In the genomic region with DNA sequence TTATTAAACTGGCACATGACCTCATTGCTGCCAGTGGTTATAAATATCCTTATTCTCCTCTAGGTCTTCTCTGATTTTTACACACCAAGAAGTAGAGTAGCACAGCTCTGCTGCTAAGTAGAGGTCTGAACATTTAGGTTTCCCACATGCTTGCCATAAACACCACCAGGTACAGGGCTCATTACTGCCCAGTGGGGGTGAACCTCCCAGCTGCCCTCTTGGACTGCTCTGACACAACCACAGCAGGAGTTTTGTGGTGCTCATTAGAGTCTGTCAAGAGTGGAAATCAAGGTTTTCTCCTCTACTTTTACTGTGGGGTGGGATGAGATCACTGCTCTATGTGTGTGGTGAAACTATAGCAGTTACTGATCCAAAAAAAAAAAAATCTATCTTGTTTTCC, we compare ENCODE assay signal across 22 mouse cellular contexts.
"Had no signal": no experiment of that assay in that cellular context is flagged by ENCODE, and none has a peak within 500 bp of the region (broad histone marks: within the 10 kb centered on the region; RNA-seq: fewer than 3 reads in every experiment).

No protein-coding gene starts in this region.

- ATAC-seq: liver, postnatal 0 days; lung, postnatal 0 days; midbrain, embryonic 13.5 days; midbrain, embryonic 16.5 days had no signal

- H3K9ac ChIP-seq: liver, embryonic 14.5 days; liver, postnatal 0 days; lung, embryonic 14.5 days; midbrain, embryonic 13.5 days; neural tube, embryonic 13.5 days; stomach, embryonic 15.5 days had no signal

- H3K4me3 ChIP-seq: left cerebral cortex, adult 2 months; megakaryocyte, embryonic 14.5 days; midbrain, embryonic 10.5 days; midbrain, embryonic 13.5 days; myocyte; neural tube, embryonic 13.5 days; stomach, embryonic 15.5 days had no signal

- H3K27ac ChIP-seq: left cerebral cortex, adult 2 months; liver, embryonic 14.5 days; midbrain, embryonic 10.5 days; midbrain, embryonic 13.5 days; neural tube, embryonic 13.5 days; stomach, embryonic 15.5 days had no signal

- DNase-seq: kidney, adult 18-20 months; kidney, adult 9 months; kidney, postnatal 14 days; kidney, postnatal 4 days; layer of hippocampus, postnatal 36 days; liver, postnatal 0 days; lung, embryonic 14.5 days; retina, postnatal 1 day; right cerebral cortex, postnatal 25 days; spleen, adult 18-20 months; thymus, postnatal 25 days had no signal

- H3K4me2 ChIP-seq: liver, embryonic 11.5 days; lung, embryonic 14.5 days; midbrain, embryonic 13.5 days; neural tube, embryonic 13.5 days; stomach, embryonic 15.5 days had no signal

- H3K36me3 ChIP-seq: midbrain, embryonic 10.5 days; midbrain, embryonic 13.5 days; neural tube, embryonic 13.5 days; stomach, embryonic 15.5 days had no signal

- H3K4me1 ChIP-seq: megakaryocyte, embryonic 14.5 days; midbrain, embryonic 10.5 days; midbrain, embryonic 13.5 days; neural tube, embryonic 13.5 days; stomach, embryonic 15.5 days had no signal

- H3K27me3 ChIP-seq: megakaryocyte, embryonic 14.5 days; midbrain, embryonic 13.5 days; neural tube, embryonic 13.5 days; stomach, embryonic 15.5 days had no signal

- H3K9me3 ChIP-seq: megakaryocyte, embryonic 14.5 days; midbrain, embryonic 10.5 days; midbrain, embryonic 13.5 days; neural tube, embryonic 13.5 days; stomach, embryonic 15.5 days had no signal
